Mouse (Mus musculus) cerebellum, adult 9-11 months (tissue): Measurements from ENCODE around the gene Grik3.

Experiments
- DNase-seq: peaks from one replicate; pipeline ENCODE4 v3.0.0; 2022

Grik3 gene

DNA sequence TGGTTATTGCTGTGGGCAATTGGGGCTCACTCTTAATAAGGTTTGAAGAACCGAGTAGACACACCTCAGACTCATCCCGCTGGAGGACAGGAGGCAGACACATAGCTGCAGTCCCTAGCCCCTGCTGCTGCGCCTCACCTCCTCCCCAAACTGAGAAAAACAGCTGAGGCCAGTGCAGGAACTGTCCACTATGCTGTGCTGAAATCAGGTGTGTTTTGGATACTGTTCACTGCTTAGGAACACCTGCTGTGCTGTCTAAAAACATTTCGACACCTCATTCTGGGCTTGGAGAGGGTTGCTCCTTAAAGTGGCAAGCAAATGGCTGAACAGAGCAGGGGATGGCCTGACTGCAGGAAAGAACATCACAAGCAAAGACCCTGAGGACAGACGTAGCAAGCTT lies 57.7 kb downstream of the Grik3 start:
- DNase-seq: no peak

DNA sequence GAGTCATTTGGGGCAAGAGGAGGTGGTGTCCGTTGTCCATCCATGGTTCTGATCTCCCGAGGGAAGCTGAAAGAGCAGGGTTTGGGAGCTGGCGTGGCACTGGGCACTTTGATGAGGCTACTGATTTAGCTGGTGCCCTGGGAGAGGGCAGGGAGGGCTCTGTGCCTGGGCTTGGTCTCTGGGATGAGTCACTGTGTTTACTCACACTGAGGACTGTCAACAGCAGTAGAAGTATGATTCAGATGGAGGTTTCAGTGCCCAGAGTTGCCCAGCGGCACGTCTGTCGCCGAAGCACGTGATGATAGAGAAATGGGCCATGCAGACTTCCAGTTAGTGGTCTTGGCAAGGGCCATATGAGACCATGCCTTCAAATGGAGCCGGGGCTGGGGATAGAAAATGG lies 63.3 kb downstream of the Grik3 start:
- DNase-seq: no peak

DNA sequence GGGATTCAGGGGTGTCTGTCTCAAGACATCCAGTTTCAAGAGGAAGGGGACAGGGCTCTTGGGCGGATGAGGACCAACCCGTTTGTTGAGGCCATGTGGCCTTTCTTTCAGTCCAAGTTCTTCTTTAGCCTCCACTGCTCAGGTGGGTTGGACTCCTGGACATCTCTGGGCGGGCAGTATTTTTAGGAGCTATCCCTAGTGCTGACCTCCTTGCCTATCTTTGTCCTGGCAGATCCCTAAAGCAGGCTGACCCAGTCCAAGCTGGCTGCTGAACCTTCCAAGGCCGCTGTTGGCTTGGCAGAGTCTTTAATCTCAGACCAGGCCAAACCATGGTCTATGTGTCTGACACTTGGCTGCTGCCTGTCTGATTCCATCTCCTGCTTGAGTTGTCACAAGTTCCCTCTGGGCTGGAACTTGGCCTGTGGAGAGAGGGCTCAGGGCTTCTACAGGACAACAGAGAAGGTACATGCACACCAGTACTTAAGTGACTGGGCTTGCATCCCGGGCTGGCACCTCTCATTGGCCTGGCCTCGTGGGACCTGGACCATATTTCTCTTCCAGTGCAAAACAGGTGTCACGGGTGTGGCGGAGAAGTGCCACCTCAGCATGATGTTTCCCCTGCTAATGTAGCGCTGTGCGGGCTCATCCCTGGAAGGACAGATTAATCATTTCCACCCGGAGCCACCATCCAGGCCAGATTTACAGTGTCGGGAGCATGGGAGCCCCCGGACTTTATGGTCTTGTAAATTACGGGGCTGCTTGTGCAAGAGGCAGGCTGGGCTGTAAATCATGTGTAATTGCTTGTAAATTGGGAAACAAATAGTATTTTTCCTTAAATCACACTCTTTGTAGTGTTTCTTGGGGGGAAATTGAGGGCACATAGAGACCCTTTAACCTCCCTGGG lies 66.2 kb downstream of the Grik3 start:
- DNase-seq: peak; percentile 68

DNA sequence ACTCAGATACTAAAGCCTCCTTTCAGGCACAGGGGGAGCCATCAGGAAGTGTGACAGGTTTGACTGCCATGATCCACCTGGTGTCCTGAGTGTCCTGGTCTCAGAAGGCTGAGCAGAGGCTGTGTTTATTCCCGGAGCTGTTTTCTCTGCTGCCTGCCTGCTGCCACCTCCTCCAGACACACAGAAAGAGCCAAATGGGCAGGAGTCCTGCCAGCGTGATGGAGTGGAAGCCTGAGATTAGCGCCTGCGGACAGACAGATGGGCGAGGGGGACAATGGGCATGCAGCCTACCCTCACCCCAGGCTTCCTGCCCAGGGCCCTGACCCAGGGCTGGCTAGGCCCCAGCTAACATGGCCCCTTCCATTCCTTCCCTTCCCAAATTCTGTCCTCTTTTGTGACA lies 69.1 kb downstream of the Grik3 start:
- peak; percentile 85 for DNase-seq

DNA sequence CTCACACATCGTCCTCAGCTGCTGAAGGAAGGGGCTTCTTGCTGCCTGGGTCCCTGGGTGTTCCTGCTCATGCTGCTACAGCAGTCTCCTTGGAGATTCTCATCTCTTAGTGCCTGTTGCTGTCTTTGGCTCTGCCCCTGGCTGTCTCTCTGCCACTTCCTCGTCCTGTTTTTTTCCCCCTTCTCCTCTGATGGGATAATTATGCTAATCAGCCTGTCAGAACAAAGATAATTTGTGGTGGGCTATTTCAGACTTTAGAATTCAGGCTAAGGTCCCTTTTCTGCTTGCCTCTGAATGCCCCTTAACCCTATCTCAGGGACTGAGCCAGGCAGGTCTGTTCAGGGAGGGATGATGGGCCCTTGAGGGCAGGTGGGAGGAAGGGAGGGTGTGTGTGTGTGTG lies 70.3 kb downstream of the Grik3 start:
- no peak for DNase-seq

DNA sequence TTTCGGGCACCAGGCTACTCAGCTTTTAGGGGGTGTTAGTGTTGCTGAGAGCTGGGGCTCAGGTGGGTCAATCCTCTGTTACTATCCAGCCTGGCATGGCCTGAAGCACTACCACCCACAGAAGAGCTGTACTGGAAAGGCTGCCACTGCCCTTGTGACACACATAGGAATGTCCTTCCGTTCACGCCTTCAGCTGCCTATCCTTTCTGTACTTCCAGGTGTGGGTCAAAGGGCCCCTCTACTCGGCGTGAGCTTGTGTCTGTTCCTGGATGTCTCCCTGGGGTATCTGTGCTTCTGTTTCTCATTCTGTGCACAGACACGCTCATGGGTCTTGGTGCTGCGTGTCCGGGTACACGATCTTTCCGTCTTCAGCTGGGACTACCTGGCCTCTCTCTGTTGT lies 73.1 kb downstream of the Grik3 start:
- no peak for DNase-seq

DNA sequence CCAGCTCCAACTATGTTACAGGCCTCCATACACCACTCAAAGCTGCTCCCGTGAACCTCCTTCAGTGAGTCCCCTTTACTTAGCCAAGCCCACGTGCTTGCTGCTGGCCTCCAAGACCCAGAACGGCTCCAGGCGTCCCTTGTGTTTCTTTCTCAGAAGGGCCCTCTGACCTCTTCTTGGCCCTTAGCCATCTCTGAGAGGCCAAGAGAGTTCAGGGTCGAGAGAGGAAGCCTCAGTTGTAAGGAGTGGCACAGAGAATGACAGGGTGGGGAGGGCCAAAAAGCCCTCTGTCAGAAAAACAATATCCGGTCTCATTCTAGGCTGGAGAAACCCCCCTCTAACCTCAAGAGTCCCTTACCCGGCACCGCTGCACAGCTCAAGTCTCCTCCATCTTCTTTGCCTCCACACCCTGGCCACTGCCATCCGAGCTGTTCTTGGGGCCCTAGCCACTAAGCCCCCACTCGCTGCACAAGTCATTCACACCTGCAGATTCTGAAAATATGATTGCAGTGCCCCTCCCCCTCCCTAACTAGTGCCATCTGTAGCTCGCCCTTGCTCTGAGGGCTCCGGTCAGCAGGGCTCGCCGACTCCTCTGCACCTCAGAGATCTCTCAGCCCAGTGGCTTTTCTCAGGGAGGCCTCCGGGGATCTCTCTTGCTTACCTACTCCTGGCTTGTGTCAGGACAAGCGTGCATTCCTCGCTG lies 73.7 kb downstream of the Grik3 start:
- DNase-seq: no peak

DNA sequence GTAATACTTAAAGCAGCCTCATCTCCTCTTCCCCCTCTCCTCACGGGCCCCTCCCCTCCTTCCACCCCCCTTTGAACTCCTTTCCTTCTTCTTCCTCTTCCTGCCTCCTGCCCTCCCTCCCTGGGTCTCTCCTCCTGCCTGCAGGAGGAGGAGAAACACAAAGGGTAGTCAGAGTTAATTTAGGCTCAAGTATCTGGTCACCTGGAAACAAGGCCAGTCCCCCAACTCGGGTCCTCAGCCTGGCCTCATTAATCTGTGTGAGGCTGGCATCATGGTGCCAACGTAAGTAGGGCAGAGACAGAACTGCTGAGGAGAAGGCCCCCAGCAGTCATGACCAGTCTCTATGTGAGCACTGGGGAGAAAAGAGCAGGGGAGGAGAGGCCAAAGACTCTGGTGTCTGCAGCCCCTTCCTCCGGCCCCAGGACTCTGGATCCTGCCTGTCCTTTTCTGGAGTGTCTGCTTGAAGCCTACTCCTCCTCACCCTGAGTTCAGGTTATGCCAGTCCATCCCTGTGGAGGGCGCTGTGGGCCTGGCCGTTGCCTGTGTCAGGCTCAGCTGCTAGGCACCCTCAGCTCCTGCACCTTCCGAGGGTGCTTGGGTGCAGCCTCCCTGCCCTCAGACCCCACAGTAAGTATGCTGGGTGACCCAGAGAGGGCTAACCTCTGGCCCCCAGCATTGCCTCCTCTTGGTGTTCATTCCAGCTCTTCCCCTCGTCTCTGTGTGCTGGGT lies 75.4 kb downstream of the Grik3 start:
- DNase-seq: no peak

DNA sequence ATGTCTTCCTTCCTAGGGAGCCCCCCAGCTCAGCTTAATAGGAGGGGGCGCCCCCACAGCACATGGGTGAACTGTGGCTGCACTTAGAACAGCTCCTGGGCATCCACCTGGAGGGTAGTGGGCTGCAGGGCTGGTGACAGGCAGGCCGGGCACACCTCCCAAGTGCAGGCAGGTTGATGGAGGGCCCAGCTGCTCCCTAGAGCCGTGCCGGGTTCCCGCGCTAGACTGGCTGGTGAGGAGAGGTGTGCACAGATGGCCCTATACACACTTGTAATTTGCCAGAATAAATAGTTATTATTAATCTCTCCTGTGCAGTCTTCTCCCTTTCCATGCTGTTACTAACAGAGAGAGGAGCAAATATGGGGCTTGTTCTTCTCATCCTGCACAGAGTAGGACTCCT lies 77.7 kb downstream of the Grik3 start:
- no peak for DNase-seq

DNA sequence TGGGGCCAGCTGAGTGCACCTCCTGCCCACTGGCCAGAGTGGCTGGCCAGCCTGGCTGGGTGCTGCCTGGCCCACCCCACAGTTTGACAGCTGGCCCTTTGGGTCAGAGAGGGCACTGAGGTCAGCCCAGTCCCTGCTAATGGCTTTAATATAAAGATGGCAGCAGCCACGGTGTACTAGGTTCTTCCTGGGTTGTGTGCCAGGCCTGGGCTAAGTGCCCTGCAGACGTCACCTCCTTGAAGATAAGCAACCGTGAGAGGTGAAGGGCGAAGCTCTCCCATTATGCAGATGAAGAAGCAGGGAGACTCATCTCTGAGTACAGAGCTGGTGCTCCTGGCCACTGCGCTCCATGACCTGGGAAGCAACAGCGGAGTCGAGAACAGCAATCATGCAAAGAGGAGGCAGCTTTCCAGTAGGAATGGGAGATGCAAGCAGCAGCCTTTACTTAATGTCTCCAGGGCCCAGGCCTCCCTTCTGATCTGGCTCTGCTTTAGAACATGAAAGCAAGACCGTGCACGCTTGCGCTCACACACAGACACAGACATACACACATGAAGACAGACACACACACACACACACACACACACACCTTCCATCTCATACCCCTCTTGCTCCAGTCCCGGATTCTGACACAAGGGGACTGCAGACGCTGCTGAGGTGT lies 81.3 kb downstream of the Grik3 start:
- no peak for DNase-seq

DNA sequence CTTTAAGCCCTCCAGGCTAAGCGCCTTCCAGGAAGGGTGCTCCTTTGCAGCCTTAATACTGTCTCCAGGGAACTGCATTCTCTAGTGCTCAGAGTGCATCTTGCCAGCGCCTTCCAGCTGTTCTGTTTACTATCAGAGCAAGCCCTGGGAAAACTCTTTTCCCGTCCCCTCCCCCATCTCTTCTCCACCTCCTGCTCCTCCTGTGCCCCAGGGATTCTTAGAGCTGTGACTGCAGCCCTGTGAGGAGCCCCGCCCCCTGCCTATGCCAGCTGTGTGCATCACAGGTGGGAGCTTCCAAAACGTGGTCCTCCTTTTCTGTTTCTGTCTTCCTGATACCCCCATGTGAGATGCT lies 81.8 kb downstream of the Grik3 start:
- no peak for DNase-seq

DNA sequence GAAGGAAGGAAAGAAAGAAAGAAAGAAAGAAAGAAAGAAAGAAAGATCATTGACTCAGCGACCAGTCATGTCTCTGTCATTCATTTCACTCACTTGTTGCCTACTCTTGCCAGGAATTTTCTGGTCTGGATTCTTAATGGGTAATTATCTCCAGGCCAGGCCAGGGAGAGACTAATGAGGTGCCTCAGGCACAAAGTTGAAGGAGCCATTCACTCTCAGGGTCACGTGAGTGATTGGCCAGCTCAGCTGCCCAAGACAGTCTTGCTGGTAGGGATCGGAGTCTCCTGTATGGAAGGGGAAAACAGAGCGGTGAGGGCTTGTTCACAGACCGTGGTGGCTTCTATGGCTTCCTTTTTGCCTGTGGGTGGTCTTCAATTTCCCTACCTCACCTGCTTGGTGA lies 82.5 kb downstream of the Grik3 start:
- no peak for DNase-seq

DNA sequence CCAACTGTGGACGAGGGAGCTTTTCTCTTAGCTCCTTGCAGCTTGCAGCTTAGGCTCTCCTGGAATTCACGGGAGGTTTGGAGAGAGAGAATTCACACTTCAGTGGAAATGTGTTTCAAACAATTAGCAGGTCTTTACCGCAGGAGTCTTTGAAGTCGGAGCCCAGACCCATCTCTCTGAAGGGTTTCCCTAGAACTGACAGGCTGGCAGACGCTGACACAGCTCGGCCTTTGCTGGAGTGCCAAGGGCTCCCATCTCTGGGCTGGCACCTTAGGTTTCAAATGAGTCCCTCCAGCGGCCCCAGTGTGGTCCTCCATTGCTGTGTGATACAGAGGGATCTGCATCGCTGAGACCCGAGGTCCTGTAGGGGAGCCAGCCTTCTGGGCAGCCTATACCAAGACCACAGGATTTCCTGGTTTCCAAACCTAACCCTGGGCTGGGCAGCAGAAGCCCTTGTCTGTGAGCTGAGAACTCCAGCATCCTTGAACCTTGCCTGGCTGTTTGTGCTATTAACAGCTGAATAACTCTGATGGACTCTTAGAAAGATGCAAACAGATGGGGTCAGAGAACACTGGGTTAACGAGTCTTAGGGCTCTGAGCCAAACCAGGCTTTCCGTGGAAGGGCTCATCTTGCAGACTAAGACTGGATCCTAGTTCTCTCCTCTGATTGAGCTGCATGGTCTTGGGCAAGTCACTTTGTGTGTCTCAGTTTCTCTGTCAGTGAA lies 83.6 kb downstream of the Grik3 start:
- no peak for DNase-seq

DNA sequence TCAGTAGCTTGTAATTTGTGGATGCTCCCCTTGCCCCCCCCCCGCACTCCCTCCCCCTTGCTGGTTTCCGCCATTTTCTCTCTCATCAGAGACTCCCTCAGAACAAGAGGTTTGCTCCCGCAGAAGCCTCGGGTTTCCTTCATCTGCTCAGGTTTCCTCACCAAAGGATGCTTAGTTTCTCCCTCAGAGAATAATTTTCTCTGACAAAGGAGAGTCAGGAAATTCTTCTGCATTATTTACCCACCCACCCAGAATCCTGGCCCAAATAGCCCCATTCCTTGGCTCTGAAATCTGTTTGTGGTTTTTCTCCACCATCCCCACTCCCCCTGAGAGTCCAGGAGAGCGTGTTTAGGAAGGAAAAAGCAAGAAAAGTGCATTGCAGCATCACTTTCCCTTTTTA lies 89.8 kb downstream of the Grik3 start:
- no peak for DNase-seq

DNA sequence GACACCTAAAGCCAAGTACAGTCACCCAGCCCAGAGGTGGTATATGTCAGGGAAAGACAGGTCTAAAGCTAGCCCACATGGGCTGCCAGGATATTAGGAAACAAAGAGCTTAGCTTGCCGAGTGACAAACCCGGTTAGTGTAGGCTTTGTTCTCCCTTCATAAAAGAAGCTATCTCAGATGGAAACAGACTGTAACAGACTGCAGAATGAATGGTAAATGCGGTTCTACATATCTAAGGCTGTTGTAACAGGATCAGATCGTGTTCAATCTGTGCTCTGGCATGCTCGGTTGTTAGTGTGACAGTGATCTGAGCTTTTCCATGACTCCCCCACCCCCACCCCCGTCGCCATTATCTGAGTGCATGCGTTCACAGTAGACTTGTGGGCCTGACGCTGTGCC lies 92.8 kb downstream of the Grik3 start:
- DNase-seq: no peak

DNA sequence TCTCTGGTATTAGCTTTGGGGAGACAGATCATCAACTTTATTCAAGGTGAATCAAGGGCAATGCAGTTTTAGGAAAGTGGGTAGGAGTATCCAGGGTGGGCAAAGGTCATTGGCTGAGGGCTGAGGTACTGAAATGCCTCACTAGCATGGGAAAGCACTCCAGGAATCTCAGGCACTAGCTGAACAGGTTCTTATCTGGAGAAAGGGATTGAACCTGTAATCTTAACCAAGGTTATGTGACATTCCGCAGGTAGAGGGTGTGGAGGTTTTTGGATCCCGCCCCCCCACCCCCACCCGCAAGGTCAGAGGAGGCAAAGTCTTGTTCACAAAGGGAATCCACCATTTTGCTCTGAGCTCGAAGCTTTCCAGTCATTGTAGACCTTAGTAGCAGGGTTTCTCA lies 93.4 kb downstream of the Grik3 start:
- no peak for DNase-seq

DNA sequence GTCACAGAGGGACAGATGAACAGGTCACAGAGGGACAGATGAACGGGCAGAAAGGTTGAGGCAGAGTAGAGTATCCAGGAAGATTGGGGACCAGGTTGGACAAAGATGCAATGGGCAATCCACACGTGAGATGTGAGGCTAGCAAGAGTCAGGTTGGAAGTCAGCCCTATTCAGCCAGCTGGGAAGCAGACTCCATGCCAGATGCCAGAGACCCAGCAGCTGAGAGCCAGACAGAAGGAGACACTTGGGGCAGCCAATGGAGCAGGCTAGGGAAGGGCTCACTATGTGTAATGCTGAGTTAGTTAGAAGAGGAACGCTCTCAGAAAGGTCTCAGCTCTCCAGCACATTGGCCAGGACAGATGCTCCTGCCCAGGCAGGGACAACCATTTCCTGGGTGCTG lies 94.2 kb downstream of the Grik3 start:
- no peak for DNase-seq

DNA sequence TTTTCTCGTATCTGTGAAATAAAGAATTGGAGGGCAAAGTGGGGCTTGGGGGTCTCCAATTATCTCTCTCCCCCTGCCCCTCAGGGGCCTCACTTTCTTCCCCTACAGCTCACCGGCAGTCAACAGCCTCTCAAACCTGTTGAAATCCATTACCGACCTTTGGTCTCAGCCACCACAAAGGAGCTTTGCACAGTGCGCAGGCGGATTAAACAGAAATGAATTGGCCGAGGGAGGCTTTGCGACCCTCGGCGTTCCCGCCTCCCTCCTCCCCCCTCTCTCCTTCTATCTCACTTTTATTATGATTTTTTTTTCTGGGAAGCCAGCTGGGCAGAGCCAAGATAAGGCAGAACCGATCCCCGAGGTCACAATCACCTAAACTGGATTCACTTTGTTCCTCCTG lies 97.1 kb downstream of the Grik3 start:
- DNase-seq: no peak

DNA sequence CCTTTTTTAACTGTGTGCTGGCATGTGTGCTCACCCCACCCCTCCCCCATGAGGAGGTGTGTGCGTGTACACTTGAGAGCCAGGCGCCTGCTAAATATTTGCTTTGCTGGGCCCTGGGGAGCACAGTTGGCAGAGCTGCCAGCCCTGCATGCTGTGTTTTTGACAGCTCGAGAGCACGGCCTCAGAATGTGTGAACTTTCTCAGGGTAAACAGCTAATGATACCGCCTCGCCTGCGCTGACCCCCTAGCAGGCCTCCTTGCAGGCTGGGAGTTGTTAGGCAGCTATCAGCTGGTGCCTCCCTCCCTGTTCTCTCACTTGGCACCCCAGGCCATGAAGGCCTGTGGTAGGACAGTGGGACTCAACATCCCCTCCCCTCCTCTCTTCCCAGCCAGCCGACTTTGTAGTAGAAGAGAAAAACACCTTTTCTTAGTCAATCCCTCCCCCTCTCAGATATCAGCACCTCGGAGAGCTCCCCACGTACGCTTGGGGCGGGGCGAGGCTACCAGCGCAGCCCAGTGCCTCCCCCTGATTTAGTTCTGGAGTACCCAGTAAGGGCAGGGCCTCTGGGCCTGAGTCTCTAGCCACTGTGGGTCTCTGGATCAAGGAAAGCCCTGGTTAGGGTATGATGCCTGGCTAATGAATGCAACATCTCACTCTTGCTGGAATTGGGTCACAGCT lies 99.9 kb downstream of the Grik3 start:
- DNase-seq: no peak

DNA sequence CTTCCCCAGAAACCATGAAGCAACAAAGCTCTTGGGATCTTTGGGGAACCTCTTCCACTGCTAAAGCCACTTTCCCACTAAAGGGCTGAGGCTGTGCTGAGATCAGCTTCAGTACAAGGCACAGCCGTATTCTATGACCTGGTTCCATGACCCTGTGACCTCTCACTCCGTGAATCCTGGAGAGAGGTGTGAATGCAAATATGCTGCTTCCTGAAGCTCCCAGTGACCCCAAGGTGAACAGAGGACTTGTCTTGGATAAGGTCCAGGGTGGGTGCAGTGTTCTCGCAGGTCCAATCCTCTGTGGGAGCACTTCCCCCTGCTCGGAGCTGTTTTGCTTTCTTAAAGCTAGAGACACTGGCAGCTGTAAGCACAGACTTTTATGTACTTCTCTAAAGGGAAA lies 102.2 kb downstream of the Grik3 start:
- DNase-seq: no peak

DNA sequence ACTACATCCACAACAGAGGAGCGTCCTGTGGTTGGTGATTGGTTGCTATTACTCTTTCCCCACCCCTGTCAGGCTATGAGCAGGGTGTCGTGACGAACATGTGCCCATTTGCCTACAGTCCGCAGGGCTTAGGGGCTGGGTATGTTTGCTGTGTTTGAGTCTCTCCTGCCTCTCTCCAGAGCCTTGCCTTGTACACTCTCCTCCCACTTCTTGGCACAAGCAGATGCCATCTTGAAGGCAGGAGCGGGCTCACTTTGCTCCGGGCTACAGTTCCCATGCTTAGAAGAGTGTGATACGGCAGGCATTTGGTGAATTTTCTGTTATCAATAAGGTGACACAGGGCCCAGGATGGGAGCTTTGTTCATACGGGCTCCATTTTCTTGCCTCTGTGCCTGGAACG lies 104.5 kb downstream of the Grik3 start:
- DNase-seq: no peak

DNA sequence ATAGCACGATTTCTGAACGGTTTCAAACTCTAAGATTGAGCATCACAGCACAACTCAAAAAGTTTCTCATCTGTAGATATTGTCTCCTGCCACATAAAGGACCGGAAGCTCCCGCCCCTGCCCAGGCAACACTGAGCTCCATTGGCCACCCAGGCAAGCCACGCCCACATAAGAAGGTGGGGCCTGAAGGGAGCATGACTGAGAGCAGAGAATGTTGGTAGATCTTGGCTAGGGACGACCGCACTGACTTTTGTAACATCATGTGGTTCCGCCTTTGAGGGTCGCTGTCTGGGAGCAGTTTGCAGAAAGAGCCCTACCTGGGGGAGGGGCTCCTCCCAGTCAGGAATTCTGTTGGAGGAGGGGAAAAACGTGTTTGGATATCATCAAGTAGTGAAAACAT lies 108.2 kb downstream of the Grik3 start:
- DNase-seq: no peak
